Comparison of ENCODE assay signal across 13 mouse cellular contexts in genomic region chr1:36017656-36018055, GRCm38 (mm10). TPM values are rescaled to one million over a fixed set of nuclear protein-coding genes. Genes with fewer than 3 reads are reported as not detected.
DNase-seq lines count a peak whose midpoint lies in the region; ATAC-seq lines count a peak whose summit lies in the region.
"Had no signal": no experiment of that assay in that cellular context is flagged by ENCODE, and none has a peak within 500 bp of the region (broad histone marks: within the 10 kb centered on the region; RNA-seq: fewer than 3 reads in every experiment).

No protein-coding gene starts in this region.

- no peaks in the 10 kb centered on the region for H3K36me3 ChIP-seq in heart, embryonic 16.5 days (ENCODE audit: control insufficient read depth, insufficient read depth)
- no peaks in the 10 kb centered on the region for H3K36me3 ChIP-seq in neural tube, embryonic 11.5 days (ENCODE audit: control insufficient read depth, insufficient read depth, low read length)
- H3K36me3 ChIP-seq in kidney, embryonic 15.5 days = no peaks in the 10 kb centered on the region
- H3K36me3 ChIP-seq: midbrain, embryonic 12.5 days; neural tube, embryonic 12.5 days had no signal

- H3K27ac ChIP-seq in heart, embryonic 16.5 days (ENCODE audit: low read length) = peak overlapping the region; percentile 69; the same call in 1 of the 2 replicates
- peak overlapping the region; percentile 24; the same call in 1 of the 2 replicates for H3K27ac ChIP-seq in neural tube, embryonic 11.5 days (ENCODE audit: low read depth, low read length)
- peak overlapping the region; percentile 82 for H3K27ac ChIP-seq in kidney, embryonic 15.5 days
- H3K27ac ChIP-seq: neural tube, embryonic 12.5 days; stomach, postnatal 0 days had no signal

- H3K4me1 ChIP-seq in heart, embryonic 16.5 days (ENCODE audit: control insufficient read depth, insufficient read depth, low read length) = peaks cover 20% of the 10 kb centered on the region
- peaks cover 11% of the 10 kb centered on the region for H3K4me1 ChIP-seq in neural tube, embryonic 11.5 days (ENCODE audit: control insufficient read depth, insufficient read depth, low read length)
- H3K4me1 ChIP-seq in kidney, embryonic 15.5 days = peaks cover 51% of the 10 kb centered on the region

- ATAC-seq in heart, embryonic 16.5 days (replicated peaks; ENCODE audit: extremely low read depth, insufficient read depth, low FRiP score) = no peak
- ATAC-seq in neural tube, embryonic 11.5 days (ENCODE audit: insufficient read depth, low FRiP score, low TSS enrichment) = no peak
- no peak for ATAC-seq in kidney, embryonic 15.5 days (replicated peaks; ENCODE audit: low FRiP score)

- WGBS in heart, embryonic 16.5 days = 44% methylated on average over 3 of the region's 3 CpGs
- WGBS in neural tube, embryonic 11.5 days = 43% methylated on average over 3 of the region's 3 CpGs
- WGBS in kidney, embryonic 15.5 days = 44% methylated on average over 3 of the region's 3 CpGs

- DNase-seq in heart, postnatal 4 days = no peak
- DNase-seq in neural tube, embryonic 11.5 days (ENCODE audit: low spot score) = no peak
- no peak for DNase-seq in neural tube, embryonic 10.5 days (ENCODE audit: extremely low spot score, low spot score)
- no peak for DNase-seq in spleen, postnatal 10 days (ENCODE audit: low spot score in 2 of 2)
- no peak for DNase-seq in frontal cortex, adult 2 months (ENCODE audit: extremely low spot score in 1 of 2, low spot score in 1 of 2)
- DNase-seq: left cerebral cortex, postnatal 4 days; lung, adult 2 months had no signal

- H3K9me3 ChIP-seq in heart, embryonic 16.5 days (replicated peaks; ENCODE audit: control insufficient read depth, low read length) = 0 out of 2 replicates have a peak, but pooled peaks cover 3% of the 10 kb centered on the region
- H3K9me3 ChIP-seq in neural tube, embryonic 11.5 days (ENCODE audit: control insufficient read depth, low read length) = no peaks in the 10 kb centered on the region
- no peaks in the 10 kb centered on the region for H3K9me3 ChIP-seq in kidney, embryonic 15.5 days (replicated peaks)
- H3K9me3 ChIP-seq: midbrain, embryonic 12.5 days; neural tube, embryonic 12.5 days had no signal

- H3K27me3 ChIP-seq in heart, embryonic 16.5 days (ENCODE audit: control insufficient read depth, insufficient read depth, low read length) = no peaks in the 10 kb centered on the region
- H3K27me3 ChIP-seq in neural tube, embryonic 11.5 days (ENCODE audit: control insufficient read depth, insufficient read depth, low read length) = no peaks in the 10 kb centered on the region
- no peaks in the 10 kb centered on the region for H3K27me3 ChIP-seq in kidney, embryonic 15.5 days
- H3K27me3 ChIP-seq: midbrain, embryonic 12.5 days; neural tube, embryonic 12.5 days had no signal

- H3K9ac ChIP-seq in heart, embryonic 16.5 days (ENCODE audit: low read length) = no peak overlapping the region
- H3K9ac ChIP-seq in neural tube, embryonic 11.5 days (ENCODE audit: low read length) = no peak overlapping the region
- no peak overlapping the region for H3K9ac ChIP-seq in kidney, embryonic 15.5 days
- H3K9ac ChIP-seq: midbrain, embryonic 12.5 days; neural tube, embryonic 12.5 days had no signal

- H3K4me3 ChIP-seq in heart, embryonic 16.5 days (ENCODE audit: low read length) = no peak overlapping the region
- no peak overlapping the region for H3K4me3 ChIP-seq in neural tube, embryonic 11.5 days (ENCODE audit: low read depth, low read length)
- no peak overlapping the region for H3K4me3 ChIP-seq in kidney, embryonic 15.5 days (replicated peaks)
- H3K4me3 ChIP-seq: erythroblast, embryonic 14.5 days; midbrain, embryonic 12.5 days; neural tube, embryonic 12.5 days had no signal

- no peak overlapping the region for H3K4me2 ChIP-seq in heart, embryonic 16.5 days (ENCODE audit: low read depth, low read length)
- no peak overlapping the region for H3K4me2 ChIP-seq in neural tube, embryonic 11.5 days (ENCODE audit: low read depth)
- H3K4me2 ChIP-seq in kidney, embryonic 15.5 days = no peak overlapping the region
- H3K4me2 ChIP-seq: midbrain, embryonic 12.5 days had no signal

RNA-seq across cellular contexts. Expression of gene Hs6st1, which starts 50.5 kb away (rescaled TPM):
- polyA plus RNA-seq in heart, embryonic 16.5 days (2015; fragmentation: Nextera tagmentation; extraction: Ambion mirVana) = 3.2 and 3.8 TPM in 2 replicates
- 10 to 100 TPM; 30.0 to 33.3 TPM for total RNA-seq in heart, postnatal 4 days (2021)
- polyA plus RNA-seq in neural tube, embryonic 11.5 days (2014; fragmentation: Nextera tagmentation; extraction: Ambion mirVana) = 25.2 and 27.7 TPM in 2 replicates
- 7.2 and 7.5 TPM in 2 replicates for polyA plus RNA-seq in kidney, embryonic 15.5 days (2015; fragmentation: Nextera tagmentation; extraction: Ambion mirVana)
- 44.8 and 44.9 TPM in 2 replicates for polyA plus RNA-seq in frontal cortex, adult 2 months (2012; rRNA removed)

Comparison
In these comparisons a context has a peak if more than half of its experiments do, and no peak if none do; other contexts are left out.
1. H3K27ac ChIP-seq: peak in every context shown above with its lines; median percentile 82 in kidney, embryonic 15.5 days; 69 in heart, embryonic 16.5 days; 24 in neural tube, embryonic 11.5 days.